Mouse (Mus musculus) midbrain, embryonic 12.5 days (tissue): ENCODE results near the gene Tceal3. TPM values are rescaled to one million over a fixed set of nuclear protein-coding genes. Genes with fewer than 3 reads are reported as not detected.
A peak's percentile ranks its signal among the peaks of the same experiment; 100 is the strongest.
"Not testable (repeated sequence)": the region's sequence is repeated elsewhere in the genome, so short reads cannot be mapped to it uniquely, and the experiment has no call there.

Experiments used
- ATAC-seq: fragments of 200-750 bp; cut with Nextera tagmentation; 2 replicates; pipeline ENCODE4 v1.8.0; 2017; ENCODE audit warnings: low read depth, moderate TSS enrichment, moderate library complexity; ENCODE audit not compliant: low FRiP score
- H3K27ac ChIP-seq: fragments of 300-500 bp; sonication (generic); replicated peaks from 2 replicates; pipeline ENCODE4 v1.5.1; 2016; ENCODE audit warnings: mild to moderate bottlenecking
- H3K27me3 ChIP-seq: fragments of 300-500 bp; sonication (generic); 2 replicates; pipeline ENCODE4 v1.6.1; 2016; ENCODE audit warnings: mild to moderate bottlenecking
- H3K36me3 ChIP-seq: fragments of 300-500 bp; sonication (generic); 2 replicates; pipeline ENCODE4 v1.6.1; 2016
- H3K4me1 ChIP-seq: fragments of 300-500 bp; sonication (generic); 2 replicates; pipeline ENCODE4 v1.6.1; 2016
- H3K4me2 ChIP-seq: fragments of 300-500 bp; sonication (generic); replicated peaks from 2 replicates; pipeline ENCODE4 v1.6.1; 2016; ENCODE audit warnings: mild to moderate bottlenecking, moderate library complexity
- H3K4me3 ChIP-seq: fragments of 300-500 bp; sonication (generic); 2 replicates; pipeline ENCODE4 v1.5.1; 2016; ENCODE audit warnings: mild to moderate bottlenecking
- H3K9ac ChIP-seq: fragments of 300-500 bp; sonication (generic); replicated peaks from 2 replicates; pipeline ENCODE4 v1.6.1; 2016; ENCODE audit warnings: mild to moderate bottlenecking, moderate library complexity
- H3K9me3 ChIP-seq: fragments of 300-500 bp; sonication (generic); 2 replicates; pipeline ENCODE4 v1.6.1; 2016; ENCODE audit warnings: mild to moderate bottlenecking
- WGBS: fragments of 180-500 bp; shearing (Covaris S2); methylation state at CpG from one replicate; pipeline ENCODE4 v1.1.7; 2016; 5-methylcytosine and 5-hydroxymethylcytosine counted together
- polyA plus RNA-seq: library from polyadenylated mRNA; unstranded; fragments of >200 nt; fragmentation: Nextera tagmentation; extraction: Ambion mirVana; gene quantifications from 2 replicates; pipeline ENCODE4 v1.2.1, GENCODE M21; 2016

The Tceal3 gene
- polyA plus RNA-seq, 1 experiment from 2014 or later = 26.9 TPM

- no peak overlapping the region for H3K27ac ChIP-seq
- no peak for ATAC-seq
- H3K9ac ChIP-seq = no peak overlapping the region
- no peaks in the 10 kb centered on the region for H3K4me1 ChIP-seq
- no peak overlapping the region for H3K4me2 ChIP-seq
- no peak overlapping the region for H3K4me3 ChIP-seq
- H3K27me3 ChIP-seq = no peaks in the 10 kb centered on the region
- H3K36me3 ChIP-seq = no peaks in the 10 kb centered on the region
- WGBS = 63% methylated on average over 4 of the region's 4 CpGs
- no peaks in the 10 kb centered on the region for H3K9me3 ChIP-seq
Measured at GRCm38 (mm10) chrX:136635116-136635515, 44.5 kb downstream of the Tceal3 start.

- no peak for ATAC-seq
- no peaks in the 10 kb centered on the region for H3K4me1 ChIP-seq
- no peak overlapping the region for H3K9ac ChIP-seq
- H3K27ac ChIP-seq = no peak overlapping the region
- no peak overlapping the region for H3K4me2 ChIP-seq
- 21% methylated on average over 6 of the region's 6 CpGs for WGBS
- H3K4me3 ChIP-seq = no peak overlapping the region
- H3K9me3 ChIP-seq = no peaks in the 10 kb centered on the region
- H3K36me3 ChIP-seq = no peaks in the 10 kb centered on the region
- H3K27me3 ChIP-seq = no peaks in the 10 kb centered on the region
Measured at GRCm38 (mm10) chrX:136639754-136640153, 49.1 kb downstream of the Tceal3 start.

- H3K27me3 ChIP-seq, H3K36me3 ChIP-seq, H3K4me3 ChIP-seq, H3K27ac ChIP-seq, H3K4me1 ChIP-seq, ATAC-seq, H3K9ac ChIP-seq, H3K4me2 ChIP-seq, H3K9me3 ChIP-seq: not testable (repeated sequence)
- 58% methylated on average over 3 of the region's 3 CpGs for WGBS
Measured at GRCm38 (mm10) chrX:136645857-136646256, 55.2 kb downstream of the Tceal3 start.

- H3K4me2 ChIP-seq = peak overlapping the region; percentile 59
- peak overlapping the region; percentile 49 for H3K4me3 ChIP-seq
- ATAC-seq = peak; percentile 87
- no peak overlapping the region for H3K27ac ChIP-seq
- no peaks in the 10 kb centered on the region for H3K4me1 ChIP-seq
- 36% methylated on average over 12 of the region's 20 CpGs for WGBS
- H3K9ac ChIP-seq = peak overlapping the region; percentile 61
- H3K27me3 ChIP-seq = peaks cover 8% of the 10 kb centered on the region; the same call in 1 of the 2 replicates
- H3K36me3 ChIP-seq = no peaks in the 10 kb centered on the region
- no peaks in the 10 kb centered on the region for H3K9me3 ChIP-seq
Measured at GRCm38 (mm10) chrX:136666281-136666706, 75.7 kb downstream of the Tceal3 start.

- WGBS = 21% methylated on average over 20 of the region's 24 CpGs
- peak overlapping the region; percentile 59 for H3K4me2 ChIP-seq
- H3K4me1 ChIP-seq, H3K36me3 ChIP-seq, H3K9me3 ChIP-seq, H3K27me3 ChIP-seq, H3K27ac ChIP-seq: not testable (repeated sequence)
- peak overlapping the region; percentile 61 for H3K9ac ChIP-seq
- peak; percentile 80 for ATAC-seq
- H3K4me3 ChIP-seq = peak overlapping the region; percentile 49
Measured at GRCm38 (mm10) chrX:136666762-136667464, 76.3 kb downstream of the Tceal3 start.

GRCm38 (mm10) chrX:136668794-136669193 lies 78.2 kb downstream of the Tceal3 start:
- Histone ChIP-seq H3K36me3 (no peaks in the 10 kb centered on the region), H3K27ac (no peak overlapping the region), H3K27me3 (peaks cover 8% of the 10 kb centered on the region; the same call in 1 of the 2 replicates), H3K9ac (no peak overlapping the region), H3K9me3 (no peaks in the 10 kb centered on the region), H3K4me1 (no peaks in the 10 kb centered on the region), H3K4me3 (no peak overlapping the region), H3K4me2 (no peak overlapping the region)
- ATAC-seq = no peak
- 62% methylated on average over 2 of the region's 2 CpGs for WGBS

GRCm38 (mm10) chrX:136680989-136681388 lies 90.3 kb downstream of the Tceal3 start:
- no peak for ATAC-seq
- H3K9ac ChIP-seq = no peak overlapping the region
- H3K4me1 ChIP-seq = no peaks in the 10 kb centered on the region
- H3K4me3 ChIP-seq = no peak overlapping the region
- no peak overlapping the region for H3K4me2 ChIP-seq
- no peak overlapping the region for H3K27ac ChIP-seq
- no peaks in the 10 kb centered on the region for H3K9me3 ChIP-seq
- 74% methylated on average over 3 of the region's 3 CpGs for WGBS
- H3K27me3 ChIP-seq = 0 out of 2 replicates have a peak, but pooled peaks cover 4% of the 10 kb centered on the region
- H3K36me3 ChIP-seq = no peaks in the 10 kb centered on the region

GRCm38 (mm10) chrX:136691606-136692293 lies 101.1 kb downstream of the Tceal3 start:
- not testable (repeated sequence) for H3K4me1 ChIP-seq, H3K9me3 ChIP-seq, H3K27me3 ChIP-seq, H3K4me2 ChIP-seq, H3K4me3 ChIP-seq, H3K36me3 ChIP-seq, H3K9ac ChIP-seq
- peak; percentile 88 for ATAC-seq
- WGBS = 22% methylated on average over 2 of the region's 3 CpGs
- H3K27ac ChIP-seq = peak overlapping the region; percentile 65

- ATAC-seq = peak; percentile 30; the same call in 1 of the 2 replicates
- no peaks in the 10 kb centered on the region for H3K36me3 ChIP-seq
- H3K4me2 ChIP-seq = no peak overlapping the region
- WGBS = 61% methylated on average over 4 of the region's 4 CpGs
- no peak overlapping the region for H3K9ac ChIP-seq
- H3K27ac ChIP-seq = peak overlapping the region; percentile 56
- H3K9me3 ChIP-seq = no peaks in the 10 kb centered on the region
- no peak overlapping the region for H3K4me3 ChIP-seq
- 0 out of 2 replicates have a peak, but pooled peaks cover 2% of the 10 kb centered on the region for H3K4me1 ChIP-seq
- no peaks in the 10 kb centered on the region for H3K27me3 ChIP-seq
Measured at GRCm38 (mm10) chrX:136692294-136692675, 101.6 kb downstream of the Tceal3 start.

- Histone ChIP-seq H3K36me3 (no peaks in the 10 kb centered on the region), H3K27me3 (no peaks in the 10 kb centered on the region), H3K4me1 (0 out of 2 replicates have a peak, but pooled peaks cover 2% of the 10 kb centered on the region), H3K4me2 (no peak overlapping the region), H3K9ac (no peak overlapping the region), H3K4me3 (no peak overlapping the region), H3K27ac (no peak overlapping the region), H3K9me3 (no peaks in the 10 kb centered on the region)
- 81% methylated on average over 5 of the region's 5 CpGs for WGBS
- no peak for ATAC-seq
Measured at GRCm38 (mm10) chrX:136693196-136693595, 102.6 kb downstream of the Tceal3 start.

- Histone ChIP-seq H3K4me3 (peak within 1 kb of the TSS; percentile 51), H3K9me3 (no peaks in the 10 kb centered on the region), H3K9ac (peak within 1 kb of the TSS; percentile 73), H3K27me3 (no peaks in the 10 kb centered on the region), H3K4me1 (no peaks in the 10 kb centered on the region), H3K36me3 (no peaks in the 10 kb centered on the region), H3K4me2 (peak within 1 kb of the TSS; percentile 57), H3K27ac (peak within 1 kb of the TSS; percentile 81)
- 20% methylated on average over 15 of the region's 15 CpGs for WGBS
- peak; percentile 93 for ATAC-seq
Measured at GRCm38 (mm10) chrX:136707446-136708167, 117.0 kb downstream of the Tceal3 start, which contains the start of gene Tceal1. Gene Tceal1, plus strand, starts transcription at chrX:136707982.
